Comparison of ENCODE assay signal across 28 mouse cellular contexts in the genomic region with DNA sequence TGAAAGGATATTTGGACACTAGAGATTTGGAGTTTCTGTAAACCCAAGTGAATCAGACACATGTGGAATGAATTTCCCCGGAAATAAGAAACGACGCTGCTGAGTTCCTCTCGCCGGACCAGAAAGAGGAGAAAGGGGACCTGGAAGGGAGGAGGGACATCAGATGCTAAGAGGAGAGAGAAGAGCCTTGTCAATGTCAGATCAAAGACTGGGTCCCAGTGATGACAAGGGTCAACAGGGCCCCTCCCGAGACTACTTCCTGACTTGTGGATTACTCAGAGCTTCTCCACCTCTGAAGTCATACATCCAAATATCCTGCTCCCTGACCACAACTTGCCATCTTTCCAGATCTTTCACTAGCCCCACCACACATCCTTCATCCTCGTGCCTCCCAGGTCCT. TPM values are rescaled to one million over a fixed set of nuclear protein-coding genes. Genes with fewer than 3 reads are reported as not detected.
DNase-seq lines count a peak whose midpoint lies in the region; ATAC-seq lines count a peak whose summit lies in the region.
"Had no signal": no experiment of that assay in that cellular context is flagged by ENCODE, and none has a peak within 500 bp of the region (broad histone marks: within the 10 kb centered on the region; RNA-seq: fewer than 3 reads in every experiment).

No protein-coding gene starts in this region.

- ATAC-seq in heart, embryonic 11.5 days (replicated peaks; ENCODE audit: insufficient number of reproducible peaks, low FRiP score, low TSS enrichment), result no peak
- no peak for ATAC-seq in embryonic facial prominence, embryonic 14.5 days (ENCODE audit: low read depth)
- ATAC-seq: activated CD4-positive, CD25-positive, alpha-beta regulatory T cell, adult 4 months; CD4-positive, CD25-positive, alpha-beta regulatory T cell, adult 4 months; forebrain, embryonic 14.5 days; forebrain, embryonic 16.5 days; Patski had no signal

- WGBS in heart, embryonic 11.5 days (ENCODE audit: insufficient replicate concordance), result 45% methylated on average over 7 of the region's 7 CpGs
- WGBS in embryonic facial prominence, embryonic 14.5 days, result 48% methylated on average over 7 of the region's 7 CpGs

- H3K36me3 ChIP-seq in heart, embryonic 11.5 days (ENCODE audit: control insufficient read depth, insufficient read depth, low read length), result no peaks in the 10 kb centered on the region
- H3K36me3 ChIP-seq in embryonic facial prominence, embryonic 14.5 days (ENCODE audit: control insufficient read depth, insufficient read depth, low read length), result no peaks in the 10 kb centered on the region
- H3K36me3 ChIP-seq: embryonic facial prominence, embryonic 12.5 days; embryonic facial prominence, embryonic 15.5 days; forebrain, embryonic 10.5 days; forebrain, embryonic 12.5 days; G1E had no signal

- no peaks in the 10 kb centered on the region for H3K4me1 ChIP-seq in heart, embryonic 11.5 days (ENCODE audit: control insufficient read depth, insufficient read depth, low read length)
- H3K4me1 ChIP-seq in embryonic facial prominence, embryonic 14.5 days (ENCODE audit: control insufficient read depth, insufficient read depth, low read length), result peaks cover 11% of the 10 kb centered on the region
- H3K4me1 ChIP-seq: embryonic facial prominence, embryonic 12.5 days; forebrain, embryonic 12.5 days had no signal

- no peak overlapping the region for H3K4me2 ChIP-seq in heart, embryonic 11.5 days
- H3K4me2 ChIP-seq in embryonic facial prominence, embryonic 14.5 days (ENCODE audit: low read depth, low read length), result no peak overlapping the region
- H3K4me2 ChIP-seq: embryonic facial prominence, embryonic 12.5 days; embryonic facial prominence, embryonic 15.5 days; forebrain, embryonic 12.5 days had no signal

- intact Hi-C loops in heart, postnatal 10 days (cut with DNase I), result no loop called here

- H3K9ac ChIP-seq in heart, embryonic 11.5 days (ENCODE audit: low read depth, low read length), result no peak overlapping the region
- no peak overlapping the region for H3K9ac ChIP-seq in embryonic facial prominence, embryonic 14.5 days (ENCODE audit: low read depth, low read length)
- H3K9ac ChIP-seq: embryonic facial prominence, embryonic 12.5 days; embryonic facial prominence, embryonic 15.5 days; forebrain, embryonic 12.5 days had no signal

- DNase-seq in heart, adult 11 months, result peak; percentile 89
- DNase-seq in heart, postnatal 10 days, result peak; percentile 12 to 16
- no peak for DNase-seq in heart, adult 8-10 months (ENCODE audit: low spot score)
- DNase-seq in 3T3-L1 (ENCODE audit: low read depth, low spot score), result peak; percentile 64
- peak; percentile 43 for DNase-seq in embryonic facial prominence, embryonic 14.5 days (ENCODE audit: low spot score)
- DNase-seq in urinary bladder, postnatal 14 days (ENCODE audit: low spot score), result no peak
- DNase-seq: adrenal gland, adult 8-10 months; adrenal gland, postnatal 14 days; adrenal gland, postnatal 36 days; B cell, adult 2 months; cerebellum, adult 11-12 months; cerebellum, adult 2 months; cerebellum, adult 9-10 months; cerebellum, postnatal 10 days; cerebellum, postnatal 25 days had no signal

- no peak overlapping the region for H3K27ac ChIP-seq in heart, embryonic 11.5 days (ENCODE audit: low read depth, low read length)
- no peak overlapping the region for H3K27ac ChIP-seq in embryonic facial prominence, embryonic 14.5 days (replicated peaks; ENCODE audit: low read depth, low read length)
- H3K27ac ChIP-seq: embryonic facial prominence, embryonic 12.5 days; embryonic facial prominence, embryonic 15.5 days; forebrain, embryonic 10.5 days; forebrain, embryonic 12.5 days had no signal

- no peaks in the 10 kb centered on the region for H3K27me3 ChIP-seq in heart, embryonic 11.5 days (ENCODE audit: control insufficient read depth, insufficient read depth, low read length)
- no peaks in the 10 kb centered on the region for H3K27me3 ChIP-seq in embryonic facial prominence, embryonic 14.5 days (replicated peaks; ENCODE audit: control insufficient read depth, insufficient read depth, low read length)
- H3K27me3 ChIP-seq: CH12.LX; embryonic facial prominence, embryonic 12.5 days; embryonic facial prominence, embryonic 15.5 days; forebrain, embryonic 12.5 days had no signal

- no peak overlapping the region for H3K4me3 ChIP-seq in heart, embryonic 11.5 days (ENCODE audit: low read depth, low read length)
- H3K4me3 ChIP-seq in embryonic facial prominence, embryonic 14.5 days (ENCODE audit: low read depth, low read length), result no peak overlapping the region
- H3K4me3 ChIP-seq: embryonic facial prominence, embryonic 12.5 days; embryonic facial prominence, embryonic 15.5 days; erythroblast, embryonic 14.5 days; forebrain, embryonic 10.5 days; forebrain, embryonic 12.5 days had no signal

- no peaks in the 10 kb centered on the region for H3K9me3 ChIP-seq in heart, embryonic 11.5 days (replicated peaks; ENCODE audit: control insufficient read depth, low read length)
- no peaks in the 10 kb centered on the region for H3K9me3 ChIP-seq in embryonic facial prominence, embryonic 14.5 days (ENCODE audit: control insufficient read depth, low read length)
- H3K9me3 ChIP-seq: embryonic facial prominence, embryonic 12.5 days; embryonic facial prominence, embryonic 15.5 days; forebrain, embryonic 10.5 days; forebrain, embryonic 12.5 days; G1E had no signal

RNA-seq across cellular contexts. Expression of gene Adamts8, which starts 24.5 kb away (rescaled TPM):
- 6.0 and 6.7 TPM in 2 replicates for polyA plus RNA-seq in heart, embryonic 11.5 days (2014; fragmentation: Nextera tagmentation; extraction: Ambion mirVana)
- total RNA-seq in heart, postnatal 10 days (2021), result 10 to 100 TPM in 1 of 2 experiments, 1 to 10 TPM in 1; 8.1 to 16.1 TPM
- 1 to 10 TPM; 2.2 to 3.3 (median 2.9) TPM for total RNA-seq in heart, adult 8-10 months (2022)
- polyA plus RNA-seq in embryonic facial prominence, embryonic 14.5 days (2014; fragmentation: Nextera tagmentation; extraction: Ambion mirVana), result 3.9 and 4.1 TPM in 2 replicates
- total RNA-seq: CH12.LX, G1E had no signal
- polyA plus RNA-seq: erythroblast, embryonic 14.5 days; G1E; Patski had no signal

RNA-seq across cellular contexts. Expression of gene Adamts15, which starts 44.6 kb away (rescaled TPM):
- 5.7 and 7.2 TPM in 2 replicates for polyA plus RNA-seq in heart, embryonic 11.5 days (2014; fragmentation: Nextera tagmentation; extraction: Ambion mirVana)
- total RNA-seq in heart, postnatal 10 days (2021), result 10 to 100 TPM; 13.1 to 16.4 TPM
- total RNA-seq in heart, adult 8-10 months (2022), result 1 to 10 TPM; 4.6 to 7.1 (median 5.9) TPM
- polyA plus RNA-seq in embryonic facial prominence, embryonic 14.5 days (2014; fragmentation: Nextera tagmentation; extraction: Ambion mirVana), result 18.9 and 20.7 TPM in 2 replicates
- total RNA-seq: CH12.LX had no signal
- polyA plus RNA-seq: CD4-positive, CD25-positive, alpha-beta regulatory T cell, adult 4 months; erythroblast, embryonic 14.5 days; G1E had no signal

Comparison
In these comparisons a context has a peak if more than half of its experiments do, and no peak if none do; other contexts are left out.
1. DNase-seq: peak in heart, adult 11 months (single experiment), heart, postnatal 10 days (2 of 2), 3T3-L1 (single experiment) and embryonic facial prominence, embryonic 14.5 days (single experiment); none in heart, adult 8-10 months (single experiment) and urinary bladder, postnatal 14 days (single experiment).